Mouse (Mus musculus): ENCODE results near the gene Gpc5.

Gene Gpc5

GRCm38 (mm10) chr14:116338395-116338794 lies 1246.4 kb downstream of the Gpc5 start:
- in situ Hi-C loops (cut with MboI; ENCODE audit: low pct_unique_long_range_greater_than_20kb in 1 of 2, low sequenced_read_pairs in 2 of 2, unreplicated experiment in 1 of 2): no loop called here

GRCm38 (mm10) chr14:116348560-116348959 lies 1256.5 kb downstream of the Gpc5 start:
- in situ Hi-C loops (cut with MboI; ENCODE audit: low pct_unique_long_range_greater_than_20kb in 1 of 2, low sequenced_read_pairs in 2 of 2, unreplicated experiment in 1 of 2): no loop called here

GRCm38 (mm10) chr14:116384602-116385001 lies 1292.6 kb downstream of the Gpc5 start:
- in situ Hi-C loops (cut with MboI; ENCODE audit: low pct_unique_long_range_greater_than_20kb in 1 of 2, low sequenced_read_pairs in 2 of 2, unreplicated experiment in 1 of 2): no loop called here

- in situ Hi-C loops (cut with MboI; ENCODE audit: low pct_unique_long_range_greater_than_20kb in 1 of 2, low sequenced_read_pairs in 2 of 2, unreplicated experiment in 1 of 2): no loop called here
Observed at GRCm38 (mm10) chr14:116415511-116415910, 1323.5 kb downstream of the Gpc5 start.

GRCm38 (mm10) chr14:116448219-116448618 lies 1356.2 kb downstream of the Gpc5 start:
- in situ Hi-C loops (cut with MboI; ENCODE audit: low pct_unique_long_range_greater_than_20kb in 1 of 2, low sequenced_read_pairs in 2 of 2, unreplicated experiment in 1 of 2): no loop called here

GRCm38 (mm10) chr14:116453356-116453755 lies 1361.3 kb downstream of the Gpc5 start:
- in situ Hi-C loops (cut with MboI; ENCODE audit: low pct_unique_long_range_greater_than_20kb in 1 of 2, low sequenced_read_pairs in 2 of 2, unreplicated experiment in 1 of 2): no loop called here

GRCm38 (mm10) chr14:116456211-116456610 lies 1364.2 kb downstream of the Gpc5 start:
- in situ Hi-C loops (cut with MboI; ENCODE audit: low pct_unique_long_range_greater_than_20kb in 1 of 2, low sequenced_read_pairs in 2 of 2, unreplicated experiment in 1 of 2): no loop called here

- in situ Hi-C loops (cut with MboI; ENCODE audit: low pct_unique_long_range_greater_than_20kb in 1 of 2, low sequenced_read_pairs in 2 of 2, unreplicated experiment in 1 of 2): no loop called here
Observed at GRCm38 (mm10) chr14:116473378-116474179, 1381.6 kb downstream of the Gpc5 start.

- in situ Hi-C loops (cut with MboI; ENCODE audit: low pct_unique_long_range_greater_than_20kb in 1 of 2, low sequenced_read_pairs in 2 of 2, unreplicated experiment in 1 of 2): no loop called here
Observed at GRCm38 (mm10) chr14:116494285-116494850, 1402.4 kb downstream of the Gpc5 start.

- in situ Hi-C loops (cut with MboI; ENCODE audit: low pct_unique_long_range_greater_than_20kb in 1 of 2, low sequenced_read_pairs in 2 of 2, unreplicated experiment in 1 of 2): no loop called here
Observed at GRCm38 (mm10) chr14:116538216-116538615, 1446.2 kb downstream of the Gpc5 start.

- in situ Hi-C loops (cut with MboI; ENCODE audit: low pct_unique_long_range_greater_than_20kb in 1 of 2, low sequenced_read_pairs in 2 of 2, unreplicated experiment in 1 of 2): no loop called here
Observed at GRCm38 (mm10) chr14:116543746-116544145, 1451.7 kb downstream of the Gpc5 start.

- in situ Hi-C loops (cut with MboI; ENCODE audit: low pct_unique_long_range_greater_than_20kb in 1 of 2, low sequenced_read_pairs in 2 of 2, unreplicated experiment in 1 of 2): no loop called here
Observed at GRCm38 (mm10) chr14:116551401-116551800, 1459.4 kb downstream of the Gpc5 start.

- in situ Hi-C loops (cut with MboI; ENCODE audit: low pct_unique_long_range_greater_than_20kb in 1 of 2, low sequenced_read_pairs in 2 of 2, unreplicated experiment in 1 of 2): no loop called here
Observed at GRCm38 (mm10) chr14:116553316-116553715, 1461.3 kb downstream of the Gpc5 start.

- in situ Hi-C loops (cut with MboI; ENCODE audit: low pct_unique_long_range_greater_than_20kb in 1 of 2, low sequenced_read_pairs in 2 of 2, unreplicated experiment in 1 of 2): no loop called here
Observed at GRCm38 (mm10) chr14:116558141-116558800, 1466.3 kb downstream of the Gpc5 start.

GRCm38 (mm10) chr14:116559990-116560389 lies 1468.0 kb downstream of the Gpc5 start:
- in situ Hi-C loops (cut with MboI; ENCODE audit: low pct_unique_long_range_greater_than_20kb in 1 of 2, low sequenced_read_pairs in 2 of 2, unreplicated experiment in 1 of 2): no loop called here
